Mouse (Mus musculus) gonadal fat pad, adult 2 months (tissue): ENCODE measurements around the gene Nadsyn1. TPM values are rescaled to one million over a fixed set of nuclear protein-coding genes. Genes with fewer than 3 reads are reported as not detected.

Source experiments
- DNase-seq: peaks from one replicate; pipeline ENCODE4 v3.0.0-alpha.2; 2012; ENCODE audit warnings: low read depth
- polyA plus RNA-seq: library from polyadenylated mRNA; depleted of rRNA; stranded (reverse); fragments of >200 nt; gene quantifications from 2 replicates; pipeline ENCODE4 v1.2.3, GENCODE M21; 2012; rRNA removed

Gene Nadsyn1
- polyA plus RNA-seq, 1 experiment: 11.5 TPM

- no peak for DNase-seq
Measured at GRCm38 (mm10) chr7:143753990-143754715, 68.5 kb downstream of the Nadsyn1 start.

GRCm38 (mm10) chr7:143752606-143753005 is 70.0 kb downstream of the Nadsyn1 start:
- no peak for DNase-seq

GRCm38 (mm10) chr7:143752056-143752455 is 70.6 kb downstream of the Nadsyn1 start:
- no peak for DNase-seq

GRCm38 (mm10) chr7:143751380-143751779 is 71.3 kb downstream of the Nadsyn1 start:
- peak; percentile 58 for DNase-seq

GRCm38 (mm10) chr7:143749045-143749444 is 73.6 kb downstream of the Nadsyn1 start:
- DNase-seq: no peak

GRCm38 (mm10) chr7:143748041-143748868 is 74.4 kb downstream of the Nadsyn1 start:
- no peak for DNase-seq

Other genes starting within 250 kb of the Nadsyn1 start
- 17.0 and 18.5 TPM in 2 replicates for gene Cars, start 222.8 kb downstream of the Nadsyn1 start, polyA plus RNA-seq
- gene Tnfrsf26, start 194.1 kb downstream of the Nadsyn1 start, polyA plus RNA-seq: 0.28 and 0.36 TPM in 2 replicates
- 2.8 and 4.3 TPM in 2 replicates for gene Tnfrsf22, start 173.2 kb downstream of the Nadsyn1 start, polyA plus RNA-seq
- gene Tnfrsf23, start 137.0 kb downstream of the Nadsyn1 start, polyA plus RNA-seq: 2.2 and 2.6 TPM in 2 replicates
- gene Osbpl5, start 65.9 kb downstream of the Nadsyn1 start, polyA plus RNA-seq: 23.0 and 29.1 TPM in 2 replicates
- gene Mrgprg, start 55.9 kb downstream of the Nadsyn1 start, polyA plus RNA-seq: 1.7 TPM in 1 of 2 replicates, not detected in the other
- gene Mrgpre, start 38.3 kb downstream of the Nadsyn1 start, polyA plus RNA-seq: 0.93 and 1.1 TPM in 2 replicates
- gene Dhcr7, start 296 bp upstream of the Nadsyn1 start, polyA plus RNA-seq: 46.2 and 64.1 TPM in 2 replicates
- 2.3 and 3.1 TPM in 2 replicates for gene Gm498, start 44.0 kb upstream of the Nadsyn1 start, polyA plus RNA-seq
- 0.34 and 1.3 TPM in 2 replicates for gene Shank2, start 179.1 kb upstream of the Nadsyn1 start, polyA plus RNA-seq